Mouse (Mus musculus): ENCODE measurements around the gene Rab15.
"Not testable (repeated sequence)": the region's sequence is repeated elsewhere in the genome, so short reads cannot be mapped to it uniquely, and the experiment has no call there.

Gene Rab15

GRCm38 (mm10) chr12:76818908-76819307, 3.8 kb downstream of the Rab15 start:
- peak in 1 of 2 experiments; percentile 88 for DNase-seq (ENCODE audit: low spot score in 2 of 2)

GRCm38 (mm10) chr12:76818120-76818519, 4.6 kb downstream of the Rab15 start:
- no peak for DNase-seq (ENCODE audit: low spot score in 2 of 2)

GRCm38 (mm10) chr12:76817176-76817575, 5.5 kb downstream of the Rab15 start:
- no peak for DNase-seq (ENCODE audit: low spot score in 2 of 2)

GRCm38 (mm10) chr12:76816720-76817119, 6.0 kb downstream of the Rab15 start:
- DNase-seq (ENCODE audit: low spot score in 2 of 2), result no peak

- DNase-seq (ENCODE audit: low spot score in 2 of 2), result no peak
These were observed 8.6 kb downstream of the Rab15 start for GRCm38 (mm10) chr12:76814120-76814519.

GRCm38 (mm10) chr12:76813543-76813942, 9.2 kb downstream of the Rab15 start:
- DNase-seq (ENCODE audit: low spot score in 2 of 2), result no peak

- DNase-seq (ENCODE audit: low spot score in 2 of 2), result no peak
These were observed 11.7 kb downstream of the Rab15 start for GRCm38 (mm10) chr12:76811006-76811405.

- DNase-seq (ENCODE audit: low spot score in 2 of 2), result no peak
These were observed 12.2 kb downstream of the Rab15 start for GRCm38 (mm10) chr12:76810491-76810890.

- peak in 1 of 2 experiments; percentile 67 for DNase-seq (ENCODE audit: low spot score in 2 of 2)
These were observed 14.9 kb downstream of the Rab15 start for GRCm38 (mm10) chr12:76807796-76808195.

GRCm38 (mm10) chr12:76805056-76805811, 17.5 kb downstream of the Rab15 start:
- DNase-seq (ENCODE audit: low spot score in 2 of 2), result peak in 1 of 2 experiments; percentile 46

GRCm38 (mm10) chr12:76803700-76804252, 18.9 kb downstream of the Rab15 start:
- DNase-seq (ENCODE audit: low spot score in 2 of 2), result peak in 1 of 2 experiments; percentile 61

- DNase-seq (ENCODE audit: low spot score in 2 of 2), result peak in 1 of 2 experiments; percentile 47
These were observed 19.7 kb downstream of the Rab15 start for GRCm38 (mm10) chr12:76803028-76803427.

- DNase-seq (ENCODE audit: low spot score in 2 of 2), result no peak
These were observed 24.5 kb downstream of the Rab15 start for GRCm38 (mm10) chr12:76798008-76798720.

GRCm38 (mm10) chr12:76796938-76797539, 25.7 kb downstream of the Rab15 start:
- DNase-seq (ENCODE audit: low spot score in 2 of 2), result peak in 1 of 2 experiments; percentile 44

- no peak for DNase-seq (ENCODE audit: low spot score in 2 of 2)
These were observed 27.4 kb downstream of the Rab15 start, which contains the start of gene Gpx2 for GRCm38 (mm10) chr12:76795350-76795749. Gpx2 (minus strand) TSS chr12:76795554.

GRCm38 (mm10) chr12:76792540-76792939, 30.2 kb downstream of the Rab15 start:
- not testable (repeated sequence) for DNase-seq (ENCODE audit: low spot score in 2 of 2)

- DNase-seq (ENCODE audit: low spot score in 2 of 2), result no peak
These were observed 32.1 kb downstream of the Rab15 start for GRCm38 (mm10) chr12:76790446-76791084.

GRCm38 (mm10) chr12:76784056-76784619, 38.6 kb downstream of the Rab15 start:
- DNase-seq (ENCODE audit: low spot score in 2 of 2), result no peak

- DNase-seq (ENCODE audit: low spot score in 2 of 2), result no peak
These were observed 41.9 kb downstream of the Rab15 start for GRCm38 (mm10) chr12:76780639-76781468.

GRCm38 (mm10) chr12:76779951-76780350, 42.8 kb downstream of the Rab15 start:
- no peak for DNase-seq (ENCODE audit: low spot score in 2 of 2)
